Comparison of ENCODE assay signal across 9 mouse cellular contexts in genomic region chr10:63153563-63153962, GRCm38 (mm10). TPM values are rescaled to one million over a fixed set of nuclear protein-coding genes. Genes with fewer than 3 reads are reported as not detected.
DNase-seq lines count a peak whose midpoint lies in the region; ATAC-seq and TF ChIP-seq lines count a peak whose summit lies in the region.
"Had no signal": no experiment of that assay in that cellular context is flagged by ENCODE, and none has a peak within 500 bp of the region (broad histone marks: within the 10 kb centered on the region; RNA-seq: fewer than 3 reads in every experiment).

No protein-coding gene starts in this region.

- H3K9ac ChIP-seq in kidney, embryonic 16.5 days (replicated peaks; ENCODE audit: low read length) = no peak overlapping the region
- H3K9ac ChIP-seq in hindbrain, postnatal 0 days (replicated peaks; ENCODE audit: low read length) = no peak overlapping the region
- H3K9ac ChIP-seq: embryonic facial prominence, embryonic 15.5 days had no signal

- intact Hi-C loops in left cerebral cortex, postnatal 4 days (cut with DNase I) = loop anchor here (5.0 to 10.0 kb wide), 3 partner anchors 91 to 221 kb away; partner anchors contain the start of gene Herc4

- DNase-seq in kidney, adult 18-20 months = peak; percentile 71
- peak; percentile 75 for DNase-seq in adipocyte (ENCODE audit: low spot score)
- peak; percentile 76 for DNase-seq in hindbrain, postnatal 0 days (ENCODE audit: low spot score)
- peak; percentile 76 for DNase-seq in left cerebral cortex, postnatal 4 days
- DNase-seq in ovary, postnatal 14 days (ENCODE audit: low spot score) = peak; percentile 79
- peak; percentile 50 to 59 for DNase-seq in thymus, postnatal 36 days

- no peaks in the 10 kb centered on the region for H3K36me3 ChIP-seq in kidney, embryonic 16.5 days (ENCODE audit: insufficient read depth, low read length)
- no peaks in the 10 kb centered on the region for H3K36me3 ChIP-seq in hindbrain, postnatal 0 days (ENCODE audit: insufficient read depth, low read length)
- H3K36me3 ChIP-seq: embryonic facial prominence, embryonic 15.5 days had no signal

- 35% methylated on average over 3 of the region's 3 CpGs for WGBS in kidney, embryonic 16.5 days
- WGBS in hindbrain, postnatal 0 days = 38% methylated on average over 3 of the region's 3 CpGs

- TF ChIP-seq CTCF in hindbrain, postnatal 0 days (IDR thresholded peaks at IDR 0.05; ENCODE audit: low read depth) = peak; percentile 78

- H3K27me3 ChIP-seq in kidney, embryonic 16.5 days (ENCODE audit: insufficient read depth, low read length) = no peaks in the 10 kb centered on the region
- H3K27me3 ChIP-seq in hindbrain, postnatal 0 days (ENCODE audit: insufficient read depth, low read length) = no peaks in the 10 kb centered on the region
- H3K27me3 ChIP-seq: embryonic facial prominence, embryonic 15.5 days had no signal

- no peak overlapping the region for H3K4me2 ChIP-seq in kidney, embryonic 16.5 days (replicated peaks; ENCODE audit: low read depth, low read length)
- no peak overlapping the region for H3K4me2 ChIP-seq in hindbrain, postnatal 0 days (ENCODE audit: low read depth, low read length)
- H3K4me2 ChIP-seq: embryonic facial prominence, embryonic 15.5 days had no signal

- H3K4me3 ChIP-seq in kidney, embryonic 16.5 days (ENCODE audit: low read length) = no peak overlapping the region
- no peak overlapping the region for H3K4me3 ChIP-seq in hindbrain, postnatal 0 days (ENCODE audit: low read length)
- H3K4me3 ChIP-seq: embryonic facial prominence, embryonic 15.5 days had no signal

- H3K27ac ChIP-seq in kidney, embryonic 16.5 days (ENCODE audit: low read length) = no peak overlapping the region
- no peak overlapping the region for H3K27ac ChIP-seq in hindbrain, postnatal 0 days
- H3K27ac ChIP-seq: embryonic facial prominence, embryonic 15.5 days had no signal

- H3K4me1 ChIP-seq in kidney, embryonic 16.5 days (ENCODE audit: insufficient read depth, low read length) = no peaks in the 10 kb centered on the region
- no peaks in the 10 kb centered on the region for H3K4me1 ChIP-seq in hindbrain, postnatal 0 days (ENCODE audit: insufficient read depth, low read length)
- H3K4me1 ChIP-seq: embryonic facial prominence, embryonic 15.5 days had no signal

- H3K9me3 ChIP-seq in kidney, embryonic 16.5 days (ENCODE audit: low read length) = no peaks in the 10 kb centered on the region
- H3K9me3 ChIP-seq in hindbrain, postnatal 0 days (ENCODE audit: low read length) = no peaks in the 10 kb centered on the region
- H3K9me3 ChIP-seq: embryonic facial prominence, embryonic 15.5 days had no signal

- no peak for ATAC-seq in kidney, embryonic 16.5 days (ENCODE audit: low FRiP score, low TSS enrichment)
- ATAC-seq in common myeloid progenitor, adult 5-6 weeks (replicated peaks; ENCODE audit: low read depth, poor library complexity, severe bottlenecking) = peak; percentile 65; the same call in 1 of the 2 replicates
- no peak for ATAC-seq in hindbrain, postnatal 0 days

RNA-seq across cellular contexts. Expression of gene Mypn, which starts 50.2 kb away (rescaled TPM):
- 0.10 and 0.18 TPM in 2 replicates for polyA plus RNA-seq in kidney, embryonic 16.5 days (2015; fragmentation: Nextera tagmentation; extraction: Ambion mirVana)
- total RNA-seq in common myeloid progenitor, adult 5-6 weeks (2017) = not detected in 2 replicates
- total RNA-seq in hindbrain, postnatal 0 days (2014; rRNA removed) = 0.16 and 3.0 TPM in 2 replicates
- polyA plus RNA-seq in hindbrain, postnatal 0 days (2015; fragmentation: Nextera tagmentation; extraction: Ambion mirVana) = 0.71 and 0.79 TPM in 2 replicates
- total RNA-seq in left cerebral cortex, postnatal 4 days (2021) = 1 to 10 TPM; 4.0 to 4.3 TPM

RNA-seq across cellular contexts. Expression of gene Atoh7, which starts 54.1 kb away (rescaled TPM):
- not detected in 2 replicates for polyA plus RNA-seq in kidney, embryonic 16.5 days (2015; fragmentation: Nextera tagmentation; extraction: Ambion mirVana)
- not detected in 2 replicates for total RNA-seq in common myeloid progenitor, adult 5-6 weeks (2017)
- 10.5 and 13.8 TPM in 2 replicates for total RNA-seq in hindbrain, postnatal 0 days (2014; rRNA removed)
- polyA plus RNA-seq in hindbrain, postnatal 0 days (2015; fragmentation: Nextera tagmentation; extraction: Ambion mirVana) = 14.7 and 15.4 TPM in 2 replicates
- 1 to 10 TPM; 1.0 to 1.3 TPM for total RNA-seq in left cerebral cortex, postnatal 4 days (2021)
